In genomic region chr11:109891989-109892386, GRCm38 (mm10) we compare ENCODE assay signal across 10 mouse cellular contexts.
DNase-seq lines count a peak whose midpoint lies in the region; ATAC-seq lines count a peak whose summit lies in the region.
"Had no signal": no experiment of that assay in that cellular context is flagged by ENCODE, and none has a peak within 500 bp of the region (broad histone marks: within the 10 kb centered on the region; RNA-seq: fewer than 3 reads in every experiment).

No protein-coding gene starts in this region.

- no peak overlapping the region for H3K4me2 ChIP-seq in forebrain, embryonic 16.5 days (ENCODE audit: low read length)
- no peak overlapping the region for H3K4me2 ChIP-seq in midbrain, embryonic 11.5 days
- H3K4me2 ChIP-seq: limb, embryonic 13.5 days had no signal

- no peaks in the 10 kb centered on the region for H3K9me3 ChIP-seq in forebrain, embryonic 16.5 days (ENCODE audit: control insufficient read depth, low read length)
- no peaks in the 10 kb centered on the region for H3K9me3 ChIP-seq in midbrain, embryonic 11.5 days (ENCODE audit: control insufficient read depth, low read length)
- H3K9me3 ChIP-seq: limb, embryonic 13.5 days had no signal

- H3K27ac ChIP-seq in forebrain, embryonic 16.5 days (ENCODE audit: low read length), result no peak overlapping the region
- H3K27ac ChIP-seq in midbrain, embryonic 11.5 days (ENCODE audit: low read depth, low read length), result no peak overlapping the region
- H3K27ac ChIP-seq: limb, embryonic 13.5 days had no signal

- H3K4me3 ChIP-seq in forebrain, embryonic 16.5 days (replicated peaks; ENCODE audit: low read length), result no peak overlapping the region
- no peak overlapping the region for H3K4me3 ChIP-seq in midbrain, embryonic 11.5 days (ENCODE audit: low read depth, low read length)
- H3K4me3 ChIP-seq: limb, embryonic 13.5 days had no signal

- H3K27me3 ChIP-seq in forebrain, embryonic 16.5 days (replicated peaks; ENCODE audit: control insufficient read depth, insufficient read depth, low read length), result no peaks in the 10 kb centered on the region
- no peaks in the 10 kb centered on the region for H3K27me3 ChIP-seq in midbrain, embryonic 11.5 days (ENCODE audit: control insufficient read depth, insufficient read depth, low read length)
- H3K27me3 ChIP-seq: limb, embryonic 13.5 days had no signal

- ATAC-seq in forebrain, embryonic 16.5 days, result no peak
- ATAC-seq in midbrain, embryonic 11.5 days (ENCODE audit: low FRiP score), result no peak
- ATAC-seq: activated CD4-positive, CD25-positive, alpha-beta regulatory T cell, adult 4 months had no signal

- DNase-seq in kidney, adult 9 months, result peak; percentile 47
- DNase-seq in kidney, adult 18-20 months, result no peak
- peak; percentile 21 for DNase-seq in 416B (ENCODE audit: low read depth)
- DNase-seq in T-cell, adult 2 months (ENCODE audit: low spot score), result peak; percentile 28
- DNase-seq in kidney, postnatal 14 days, result peak; percentile 42
- no peak for DNase-seq in adrenal gland, postnatal 4 days (ENCODE audit: low spot score in 2 of 2)
- DNase-seq in midbrain, embryonic 11.5 days (ENCODE audit: low spot score, missing footprints), result no peak

- H3K4me1 ChIP-seq in forebrain, embryonic 16.5 days (replicated peaks; ENCODE audit: control insufficient read depth, insufficient read depth, low read length), result no peaks in the 10 kb centered on the region; the same call in 1 of the 2 replicates
- no peaks in the 10 kb centered on the region for H3K4me1 ChIP-seq in midbrain, embryonic 11.5 days (ENCODE audit: control insufficient read depth, insufficient read depth, low read length)

- no peak overlapping the region for H3K9ac ChIP-seq in forebrain, embryonic 16.5 days (replicated peaks; ENCODE audit: low read depth, low read length)
- H3K9ac ChIP-seq in midbrain, embryonic 11.5 days (ENCODE audit: low read length), result no peak overlapping the region
- H3K9ac ChIP-seq: limb, embryonic 13.5 days had no signal

- 74% methylated on average over 4 of the region's 4 CpGs for WGBS in forebrain, embryonic 16.5 days
- WGBS in midbrain, embryonic 11.5 days, result 80% methylated on average over 4 of the region's 4 CpGs

- no peaks in the 10 kb centered on the region for H3K36me3 ChIP-seq in forebrain, embryonic 16.5 days (ENCODE audit: control insufficient read depth, insufficient read depth)
- H3K36me3 ChIP-seq in midbrain, embryonic 11.5 days (ENCODE audit: control insufficient read depth, insufficient read depth, low read length), result no peaks in the 10 kb centered on the region
- H3K36me3 ChIP-seq: limb, embryonic 13.5 days had no signal

Comparison
In these comparisons a context has a peak if more than half of its experiments do, and no peak if none do; other contexts are left out.
1. DNase-seq: peak in kidney, adult 9 months (single experiment), 416B (single experiment), T-cell, adult 2 months (single experiment) and kidney, postnatal 14 days (single experiment); none in kidney, adult 18-20 months (single experiment), adrenal gland, postnatal 4 days (0 of 2) and midbrain, embryonic 11.5 days (single experiment).